ENCODE assay signal across 27 mouse cellular contexts in the genomic region with DNA sequence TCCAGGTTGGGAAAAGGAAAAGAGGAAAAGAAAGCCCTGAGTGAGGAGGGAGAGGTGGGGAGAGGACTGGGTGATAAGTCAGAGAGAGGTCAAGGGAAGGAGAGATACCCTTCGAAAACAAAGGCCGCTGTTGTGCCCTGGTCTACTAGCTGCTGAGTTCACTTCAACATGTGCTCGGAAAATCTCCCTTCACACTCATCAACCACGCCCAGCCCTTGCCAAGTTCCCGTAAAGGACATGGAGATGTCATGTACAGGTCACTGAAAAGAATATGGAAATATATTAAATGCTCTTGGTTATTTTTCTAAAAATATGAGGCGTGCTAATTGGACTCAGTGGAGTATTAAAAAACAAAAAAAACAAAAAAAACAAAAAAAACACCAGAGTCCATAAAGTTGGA.
DNase-seq lines count a peak whose midpoint lies in the region; ATAC-seq and TF ChIP-seq lines count a peak whose summit lies in the region.
"Had no signal": no experiment of that assay in that cellular context is flagged by ENCODE, and none has a peak within 500 bp of the region (broad histone marks: within the 10 kb centered on the region; RNA-seq: fewer than 3 reads in every experiment).

No protein-coding gene starts in this region.

- no peak for TF ChIP-seq CTCF in lung, adult 2 months (IDR thresholded peaks at IDR 0.05; ENCODE audit: insufficient read depth, low read length)

- no peaks in the 10 kb centered on the region for H3K27me3 ChIP-seq in heart, embryonic 10.5 days (ENCODE audit: insufficient read depth, poor library complexity, severe bottlenecking)
- H3K27me3 ChIP-seq in lung, embryonic 15.5 days: no peaks in the 10 kb centered on the region
- no peaks in the 10 kb centered on the region for H3K27me3 ChIP-seq in limb, embryonic 10.5 days (ENCODE audit: low read depth, poor library complexity, severe bottlenecking)
- H3K27me3 ChIP-seq: embryonic facial prominence, embryonic 12.5 days; Patski had no signal

- no peak for TF ChIP-seq POLR2A in lung, adult 2 months (IDR thresholded peaks at IDR 0.05; ENCODE audit: borderline replicate concordance, extremely low read depth, low read depth, low read length)

- no peak overlapping the region for H3K4me2 ChIP-seq in lung, embryonic 15.5 days
- H3K4me2 ChIP-seq: embryonic facial prominence, embryonic 12.5 days; midbrain, embryonic 11.5 days had no signal

- no peaks in the 10 kb centered on the region for H3K9me3 ChIP-seq in heart, embryonic 10.5 days
- H3K9me3 ChIP-seq in lung, embryonic 15.5 days: no peaks in the 10 kb centered on the region
- H3K9me3 ChIP-seq in limb, embryonic 10.5 days (replicated peaks): no peaks in the 10 kb centered on the region
- H3K9me3 ChIP-seq: embryonic facial prominence, embryonic 12.5 days; hindbrain, embryonic 10.5 days had no signal

- no peak for ATAC-seq in lung, embryonic 15.5 days (ENCODE audit: borderline replicate concordance, extremely low read depth, low FRiP score, low TSS enrichment)
- ATAC-seq: forebrain, embryonic 16.5 days; hindbrain, embryonic 16.5 days; lung, postnatal 0 days; midbrain, embryonic 16.5 days; Patski had no signal

- 52% methylated on average over 6 of the region's 6 CpGs for WGBS in heart, embryonic 10.5 days
- WGBS in lung, embryonic 15.5 days: 48% methylated on average over 6 of the region's 6 CpGs
- 78% methylated on average over 6 of the region's 6 CpGs for WGBS in lung, adult 2 months
- WGBS in limb, embryonic 10.5 days: 67% methylated on average over 6 of the region's 6 CpGs

- DNase-seq in heart, embryonic 10.5 days (ENCODE audit: low spot score): no peak
- no peak for DNase-seq in heart, postnatal 36 days
- DNase-seq in lung, adult 2 months: no peak
- peak; percentile 33 for DNase-seq in limb, embryonic 10.5 days (ENCODE audit: low spot score)
- no peak for DNase-seq in retina, embryonic 14.5 days (ENCODE audit: low spot score)
- DNase-seq in layer of hippocampus, adult 9-11 months: no peak
- DNase-seq: adrenal gland, postnatal 10 days; cerebellum, adult 8-10 months; cerebellum, postnatal 25 days; kidney, adult 18-20 months; liver; right cerebral cortex, postnatal 4 days; thymus, adult 18-20 months; thymus, postnatal 25 days had no signal

- H3K36me3 ChIP-seq in heart, embryonic 10.5 days: no peaks in the 10 kb centered on the region
- no peaks in the 10 kb centered on the region for H3K36me3 ChIP-seq in lung, embryonic 15.5 days
- H3K36me3 ChIP-seq in limb, embryonic 10.5 days: no peaks in the 10 kb centered on the region
- H3K36me3 ChIP-seq: embryonic facial prominence, embryonic 12.5 days; G1E; hindbrain, embryonic 10.5 days had no signal

- intact Hi-C loops in heart, postnatal 36 days (cut with DNase I): loop anchor here (10.0 kb wide), 1 partner anchor 361 kb away; no protein-coding TSS in a partner anchor

- H3K4me1 ChIP-seq in heart, embryonic 10.5 days: peaks cover 11% of the 10 kb centered on the region; the same call in 1 of the 2 replicates
- peaks cover 32% of the 10 kb centered on the region for H3K4me1 ChIP-seq in lung, embryonic 15.5 days
- peaks cover 3% of the 10 kb centered on the region; the same call in 1 of the 2 replicates for H3K4me1 ChIP-seq in lung, adult 2 months (ENCODE audit: control insufficient read depth, insufficient read depth, low read length)
- peaks cover 35% of the 10 kb centered on the region for H3K4me1 ChIP-seq in limb, embryonic 10.5 days

- peak overlapping the region; percentile 47; the same call in 1 of the 2 replicates for H3K27ac ChIP-seq in heart, embryonic 10.5 days
- H3K27ac ChIP-seq in lung, embryonic 15.5 days: peak overlapping the region; percentile 5; the same call in 1 of the 2 replicates
- H3K27ac ChIP-seq in limb, embryonic 10.5 days: peak overlapping the region; percentile 70
- H3K27ac ChIP-seq: embryonic facial prominence, embryonic 12.5 days; hindbrain, embryonic 10.5 days; liver, embryonic 14.5 days; stomach, postnatal 0 days had no signal

- H3K4me3 ChIP-seq in heart, embryonic 10.5 days: no peak overlapping the region
- H3K4me3 ChIP-seq in lung, embryonic 15.5 days: no peak overlapping the region
- no peak overlapping the region for H3K4me3 ChIP-seq in lung, adult 2 months (replicated peaks; ENCODE audit: extremely low read depth, low read depth, low read length)
- no peak overlapping the region for H3K4me3 ChIP-seq in limb, embryonic 10.5 days
- H3K4me3 ChIP-seq: embryonic facial prominence, embryonic 12.5 days; erythroblast, embryonic 14.5 days; hindbrain, embryonic 10.5 days had no signal

- no peak overlapping the region for H3K9ac ChIP-seq in lung, embryonic 15.5 days
- H3K9ac ChIP-seq: embryonic facial prominence, embryonic 12.5 days; liver, embryonic 14.5 days had no signal

Comparison
In these comparisons a context has a peak if more than half of its experiments do, and no peak if none do; other contexts are left out.
1. H3K27ac ChIP-seq: peak in every context shown above with its lines; median percentile 70 in limb, embryonic 10.5 days; 47 in heart, embryonic 10.5 days; 5 in lung, embryonic 15.5 days.